Mouse (Mus musculus): Measurements from ENCODE around the gene Lrrc3b.

Lrrc3b gene

GRCm38 (mm10) chr14:15333130-15333529 is 105.7 kb downstream of the Lrrc3b start:
- in situ Hi-C loops (cut with MboI, MseI) = no loop called here

DNA sequence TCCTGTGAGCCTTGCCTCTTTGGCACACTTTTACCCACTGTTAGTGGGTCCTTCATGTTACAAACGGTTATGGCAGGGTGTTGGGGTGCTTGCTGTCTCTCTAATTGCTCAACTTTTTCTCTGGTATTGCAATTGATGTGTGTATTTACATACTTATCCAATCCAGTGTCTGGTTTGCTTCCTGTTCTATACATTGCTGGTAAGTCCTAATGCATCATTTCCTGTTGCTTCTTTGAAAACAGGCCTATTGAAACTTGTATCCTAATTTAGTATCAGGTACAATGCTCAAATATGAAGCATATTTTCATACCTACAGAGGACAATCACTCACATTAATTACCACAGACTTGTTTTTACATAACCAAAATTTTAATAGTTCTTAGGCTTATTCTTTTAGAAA is 107.4 kb downstream of the Lrrc3b start:
- in situ Hi-C loops (cut with MboI, MseI) = no loop called here

DNA sequence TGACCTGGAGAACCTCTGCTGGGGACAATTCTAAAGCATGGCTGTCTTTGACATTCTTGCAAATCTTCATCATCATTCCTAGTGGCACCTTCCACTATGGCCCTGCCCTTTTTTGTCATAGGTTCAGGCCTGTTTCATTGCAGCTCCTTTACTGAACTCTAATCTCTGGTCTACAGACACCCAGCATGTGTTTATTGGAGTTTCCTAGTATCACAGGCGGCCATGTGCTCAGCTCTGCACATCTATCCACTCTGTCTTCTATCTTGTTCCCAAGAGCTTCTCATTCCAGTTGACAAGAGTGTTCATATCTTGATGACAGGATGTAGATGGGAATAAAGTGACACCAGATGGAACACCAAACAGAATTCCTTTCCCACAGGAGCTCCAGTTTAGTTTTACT is 108.6 kb downstream of the Lrrc3b start:
- in situ Hi-C loops (cut with MboI, MseI) = no loop called here

DNA sequence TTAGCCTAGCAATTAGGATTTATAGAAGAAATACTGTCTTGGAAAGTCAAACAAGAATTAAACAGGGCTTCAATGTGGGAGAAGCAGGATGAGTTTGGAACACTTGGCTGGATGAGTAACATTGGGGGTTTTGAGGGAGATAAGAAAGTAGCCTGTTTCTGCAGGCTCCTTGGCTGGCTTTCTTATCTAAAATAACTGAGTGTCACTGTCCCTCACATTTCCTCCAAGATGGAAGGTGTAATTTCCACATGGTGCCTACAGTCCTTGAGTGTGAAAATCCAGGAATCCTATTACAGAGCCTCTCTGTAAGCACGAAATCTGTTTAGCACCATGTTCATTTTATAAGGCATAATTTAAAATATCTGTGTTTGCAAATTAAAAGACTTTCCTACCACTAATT is 112.9 kb downstream of the Lrrc3b start:
- in situ Hi-C loops (cut with MboI, MseI) = no loop called here

DNA sequence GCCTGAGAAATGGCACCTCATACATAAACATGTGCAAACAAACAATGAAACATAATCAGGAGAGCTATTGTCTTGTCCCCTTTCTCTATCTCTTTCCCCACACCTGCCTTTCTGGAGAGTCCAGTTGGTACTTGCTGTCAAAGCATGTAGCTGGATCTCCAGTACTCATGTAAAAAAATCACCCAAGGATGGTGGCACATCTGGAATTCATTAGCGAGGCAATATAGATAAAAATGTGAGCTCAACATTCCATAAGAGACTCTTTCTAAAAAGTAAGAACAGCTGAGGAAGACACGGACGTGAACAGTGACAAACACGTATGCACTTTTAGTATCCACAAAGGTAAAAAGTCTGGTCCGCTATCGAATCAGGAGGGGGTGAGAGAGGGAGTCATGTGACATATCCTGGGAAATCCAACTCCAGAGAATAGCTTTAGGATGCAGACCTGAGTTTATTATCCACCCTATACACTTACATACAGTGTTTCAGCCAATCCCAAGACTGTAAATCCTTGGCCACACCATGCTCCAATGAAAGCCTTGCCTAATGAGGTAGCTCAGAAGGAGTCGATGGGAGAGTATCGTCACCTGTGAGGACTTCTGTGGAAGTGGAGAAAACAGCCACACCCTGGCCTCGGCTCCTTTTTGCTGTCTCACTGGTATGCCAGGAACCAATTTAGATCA is 116.2 kb downstream of the Lrrc3b start:
- in situ Hi-C loops (cut with MboI, MseI) = no loop called here

DNA sequence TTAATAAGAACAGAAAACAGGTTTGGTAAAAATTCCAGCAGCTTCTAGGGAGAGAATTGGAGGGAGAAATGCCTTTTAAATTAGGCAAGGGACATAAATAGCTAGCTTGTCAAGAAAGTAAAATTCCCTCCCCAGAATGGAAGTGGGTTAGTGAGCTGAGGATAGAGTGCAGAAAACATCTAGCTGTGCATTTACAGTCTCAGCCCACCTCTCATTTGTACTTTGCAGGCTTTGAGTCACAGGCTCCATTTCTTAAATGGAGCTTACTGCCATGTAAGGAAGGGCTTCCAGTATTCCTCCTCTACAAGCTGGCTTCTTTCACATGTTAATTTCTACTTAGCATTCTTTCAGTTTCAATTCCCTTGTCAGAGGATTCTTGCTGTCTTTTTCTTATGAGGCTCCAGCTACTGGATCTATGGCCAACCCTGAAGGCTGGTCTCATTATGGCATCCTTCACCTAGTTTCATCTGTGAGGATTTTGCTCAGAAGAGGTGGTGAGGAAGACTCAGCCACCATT is 119.3 kb downstream of the Lrrc3b start:
- in situ Hi-C loops (cut with MboI, MseI) = no loop called here

DNA sequence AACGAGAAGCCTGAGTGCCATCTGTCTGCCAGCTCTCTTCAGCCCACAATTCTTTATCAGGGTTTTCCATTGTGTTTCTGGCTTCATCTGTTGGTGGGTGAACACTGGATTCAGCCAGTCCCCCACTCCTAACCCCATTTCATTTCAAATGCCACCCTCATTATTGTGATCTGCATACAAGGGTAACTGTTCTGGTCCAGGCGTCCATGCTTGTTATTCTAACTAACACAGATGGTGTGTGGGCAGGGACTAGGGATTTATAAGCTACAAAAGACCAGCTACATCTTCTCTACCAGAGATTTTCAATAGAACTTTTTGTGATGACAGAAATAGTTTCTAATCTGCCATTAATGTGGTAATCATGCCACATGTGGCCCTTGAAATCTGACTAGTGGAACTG is 130.2 kb downstream of the Lrrc3b start:
- in situ Hi-C loops (cut with MboI, MseI) = no loop called here

All from regulatory T cell (primary cell).